Mouse (Mus musculus) common myeloid progenitor, adult 5-6 weeks (primary cell): ENCODE results near the gene Gata5. TPM values are rescaled to one million over a fixed set of nuclear protein-coding genes. Genes with fewer than 3 reads are reported as not detected.

Experiments used
- ATAC-seq: replicated peaks from 2 replicates; pipeline ENCODE4 v1.8.0; 2016; ENCODE audit warnings: low read depth, mild to moderate bottlenecking, moderate TSS enrichment, inconsistent platforms; ENCODE audit not compliant: poor library complexity, severe bottlenecking
- total RNA-seq: library from RNA; stranded (forward); fragments of 200-1000, 187-1606 nt; gene quantifications from 2 replicates; pipeline ENCODE4 v1.2.3, GENCODE M21; 2017

Gene Gata5
- total RNA-seq, 1 experiment from 2014 or later: not detected

- no peak for ATAC-seq
Observed at GRCm38 (mm10) chr2:180314292-180314691, 20.2 kb downstream of the Gata5 start.

DNA sequence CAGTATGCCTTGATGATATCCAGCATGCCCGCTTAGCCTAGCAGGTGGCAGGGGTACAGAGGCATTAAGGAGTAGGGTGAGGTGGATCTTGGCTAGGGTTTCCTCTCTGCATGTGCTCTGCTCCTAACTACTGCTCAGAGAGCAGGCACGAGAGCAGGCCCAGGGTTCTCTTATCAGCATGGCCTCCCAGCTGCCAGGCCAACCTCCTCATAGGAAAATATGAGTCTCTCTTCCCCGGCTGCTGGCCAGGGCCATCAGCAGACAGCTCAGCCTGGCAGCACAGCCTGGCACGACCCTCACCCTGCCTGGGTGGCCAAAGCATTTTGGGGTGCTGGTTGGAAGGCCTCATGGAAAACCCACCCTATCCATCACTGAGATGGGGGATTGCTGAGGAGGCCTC, 23.4 kb downstream of the Gata5 start:
- ATAC-seq: no peak

DNA sequence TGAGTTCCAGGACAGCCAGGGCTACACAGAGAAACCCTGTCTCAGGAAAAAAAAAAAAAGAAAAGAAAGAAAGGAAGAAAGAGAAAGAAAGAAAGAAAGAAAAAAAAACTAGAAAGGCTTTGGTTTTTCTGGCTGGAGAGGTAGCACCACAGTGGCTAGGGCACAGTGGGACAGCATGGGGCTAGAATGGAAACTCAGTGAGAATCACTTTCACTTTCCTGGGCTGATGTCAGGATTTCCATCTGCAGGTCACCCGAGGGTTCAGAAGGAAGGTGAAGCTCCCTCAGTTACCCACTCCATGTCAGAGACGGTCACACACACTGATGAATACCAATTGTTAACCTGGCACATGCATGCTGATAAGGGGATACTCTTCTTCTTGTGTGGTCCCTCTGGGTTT, 26.8 kb downstream of the Gata5 start:
- no peak for ATAC-seq

DNA sequence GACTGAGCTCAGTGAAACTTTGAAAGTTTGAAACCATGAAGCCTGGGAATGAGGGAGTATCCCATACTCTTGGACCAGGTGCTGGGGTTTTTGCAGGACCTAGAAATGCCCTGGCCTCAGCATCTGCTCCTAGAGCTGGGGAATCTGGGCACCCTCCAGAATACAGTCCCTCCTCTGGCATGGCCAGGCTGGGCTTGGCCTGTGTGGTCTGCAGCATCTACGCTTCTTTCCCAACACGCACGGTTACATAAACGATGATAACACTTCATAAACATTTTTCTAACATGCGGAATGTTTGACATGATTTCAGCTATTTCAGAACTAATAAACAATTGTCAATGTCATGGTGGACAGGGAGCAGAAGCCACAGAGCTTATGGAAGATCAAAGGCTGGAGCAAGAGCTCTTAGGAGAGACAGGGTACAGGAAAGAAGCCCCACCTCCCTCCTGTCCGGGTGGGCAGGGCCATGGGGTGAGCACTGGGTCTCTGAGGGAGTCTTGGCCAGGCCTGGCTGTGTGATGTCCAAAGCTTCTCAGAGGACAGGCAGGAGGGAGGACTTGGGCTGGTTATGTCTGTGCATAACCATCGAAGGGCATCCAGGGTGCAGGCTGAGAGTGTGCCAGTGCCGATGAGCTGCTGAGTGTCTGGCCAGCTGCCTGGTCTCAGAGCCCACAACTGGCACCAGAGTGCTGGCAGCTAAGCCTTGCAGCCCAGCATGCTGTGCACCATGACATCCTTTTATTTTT, 27.9 kb downstream of the Gata5 start:
- no peak for ATAC-seq

GRCm38 (mm10) chr2:180306009-180306408, 28.5 kb downstream of the Gata5 start:
- no peak for ATAC-seq

DNA sequence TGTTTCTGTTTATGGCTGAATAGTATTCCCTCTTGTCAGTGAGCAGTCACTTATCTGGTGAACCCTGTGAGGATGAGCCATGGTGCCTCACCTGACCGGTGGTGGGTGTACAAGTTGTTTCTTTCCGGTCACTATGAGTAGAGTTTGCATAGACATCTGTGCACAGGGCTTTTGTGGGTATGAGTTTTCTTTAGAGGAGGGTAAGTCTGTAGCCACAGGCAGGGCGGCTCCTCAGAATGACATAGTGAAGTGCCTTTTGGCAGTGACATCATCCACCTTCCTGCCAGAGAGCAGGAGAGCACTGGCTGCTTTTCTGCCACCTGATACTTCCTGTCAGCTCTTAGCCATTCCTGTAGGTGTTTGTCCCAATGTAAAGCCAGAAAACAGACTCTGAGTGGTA, 29.0 kb downstream of the Gata5 start:
- no peak for ATAC-seq

DNA sequence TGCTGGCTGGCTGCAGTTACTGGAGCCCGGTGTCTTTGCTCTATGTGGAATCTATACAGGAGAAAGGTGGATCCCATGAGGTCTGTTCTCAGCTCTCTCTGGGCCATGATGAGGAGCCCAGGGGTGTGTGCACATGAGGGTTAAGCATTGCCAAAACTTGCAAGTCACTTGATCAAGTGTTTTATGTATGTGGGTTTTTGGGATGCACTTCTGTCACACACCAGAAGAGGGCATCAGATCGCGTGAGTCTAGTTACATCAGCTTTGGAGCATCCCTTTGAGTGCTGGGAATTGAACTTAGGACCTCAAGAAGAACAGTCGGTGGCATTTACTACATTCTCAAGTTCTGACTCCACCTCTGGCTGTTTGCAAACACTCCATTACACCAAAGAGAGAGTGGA, 29.9 kb downstream of the Gata5 start:
- ATAC-seq: no peak

DNA sequence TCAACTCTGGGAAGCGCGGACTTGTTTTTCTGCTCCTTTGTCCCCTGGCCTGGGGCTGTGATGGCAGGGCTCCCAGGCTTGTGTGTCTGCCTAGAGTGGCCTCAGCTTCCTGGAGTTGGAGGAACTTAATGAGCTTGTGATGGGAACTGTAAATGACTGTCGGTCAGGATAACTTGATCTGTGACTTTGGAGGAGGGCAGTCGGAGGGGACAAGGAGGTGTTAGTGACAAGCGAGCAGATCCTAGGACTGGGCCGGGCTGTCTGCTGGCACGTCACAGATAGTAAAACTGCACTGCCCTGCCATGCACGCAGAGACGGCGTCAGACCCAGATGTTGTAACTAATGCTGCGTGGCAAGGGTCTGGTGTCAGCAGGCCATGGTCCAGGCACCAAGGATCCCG, 31.0 kb downstream of the Gata5 start:
- no peak for ATAC-seq

- ATAC-seq: no peak
Observed at GRCm38 (mm10) chr2:180302201-180302600, 32.3 kb downstream of the Gata5 start.

- no peak for ATAC-seq
Observed at GRCm38 (mm10) chr2:180300771-180301170, 33.7 kb downstream of the Gata5 start.

DNA sequence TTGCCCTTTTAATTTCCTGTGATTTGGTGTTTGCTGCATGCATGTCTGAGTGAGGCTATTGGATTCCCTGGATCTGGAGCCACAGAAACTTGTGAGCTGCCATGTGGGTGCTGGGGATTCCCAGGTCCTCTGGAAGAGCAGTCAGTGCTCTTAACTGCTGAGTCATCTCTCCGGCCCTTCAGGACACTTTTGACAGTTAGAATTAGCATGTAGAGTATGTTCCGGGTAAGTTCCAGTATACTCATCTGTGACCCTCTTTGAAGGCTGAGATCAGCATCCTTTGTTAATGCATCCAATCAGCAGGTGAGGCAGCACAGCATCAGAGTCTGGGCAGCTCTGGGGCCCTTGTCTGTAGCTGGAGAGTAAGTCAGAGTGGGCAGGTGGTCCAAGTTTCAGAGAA, 34.2 kb downstream of the Gata5 start:
- no peak for ATAC-seq

DNA sequence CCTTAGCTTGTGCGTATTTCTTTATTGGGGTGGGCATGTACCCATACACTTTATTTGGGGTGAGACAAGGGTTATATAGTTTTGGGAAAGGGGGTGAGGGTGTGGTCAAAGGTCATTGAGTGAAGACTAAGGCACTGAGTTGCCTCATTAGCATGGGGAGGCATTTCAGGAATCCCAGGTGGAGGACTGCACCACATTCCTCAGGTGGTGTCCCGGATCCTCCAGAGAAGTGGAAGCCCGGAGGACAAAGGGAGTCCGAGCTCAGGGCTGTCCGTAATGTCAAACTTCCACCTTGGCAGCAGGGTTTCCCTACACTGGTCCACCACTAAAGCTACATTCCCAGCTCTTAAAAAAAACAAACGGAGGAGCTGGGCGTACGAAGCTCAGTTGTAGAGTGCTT, 41.6 kb downstream of the Gata5 start:
- no peak for ATAC-seq

- ATAC-seq: no peak
Observed at GRCm38 (mm10) chr2:180292026-180292425, 42.5 kb downstream of the Gata5 start.

DNA sequence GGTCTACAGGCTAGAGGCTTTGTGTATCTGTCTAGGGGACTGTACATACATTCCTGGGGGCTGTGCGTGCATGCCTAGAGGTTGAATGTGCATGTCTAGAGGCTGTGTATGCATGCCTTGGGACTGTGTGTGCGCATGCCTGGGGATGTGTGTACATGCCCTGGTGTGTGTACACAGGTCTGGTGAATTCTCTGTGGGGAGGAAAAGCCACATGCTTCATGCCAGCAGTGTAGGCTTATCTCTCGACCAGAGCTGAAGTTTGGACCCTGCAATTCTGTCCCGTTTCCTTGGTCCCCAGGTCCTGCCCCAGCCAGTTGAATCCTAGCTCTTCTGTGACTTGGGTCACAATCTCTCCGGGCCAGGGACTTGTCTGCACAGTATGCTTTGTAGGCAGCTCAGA, 42.9 kb downstream of the Gata5 start:
- no peak for ATAC-seq

- no peak for ATAC-seq
Observed at GRCm38 (mm10) chr2:180290503-180290902, 44.0 kb downstream of the Gata5 start.

- no peak for ATAC-seq
Observed at GRCm38 (mm10) chr2:180289440-180290108, 44.9 kb downstream of the Gata5 start, which contains the start of gene Rbbp8nl. Rbbp8nl (minus strand) TSS chr2:180289879.

- ATAC-seq: no peak
Observed at GRCm38 (mm10) chr2:180288966-180289365, 45.5 kb downstream of the Gata5 start.

DNA sequence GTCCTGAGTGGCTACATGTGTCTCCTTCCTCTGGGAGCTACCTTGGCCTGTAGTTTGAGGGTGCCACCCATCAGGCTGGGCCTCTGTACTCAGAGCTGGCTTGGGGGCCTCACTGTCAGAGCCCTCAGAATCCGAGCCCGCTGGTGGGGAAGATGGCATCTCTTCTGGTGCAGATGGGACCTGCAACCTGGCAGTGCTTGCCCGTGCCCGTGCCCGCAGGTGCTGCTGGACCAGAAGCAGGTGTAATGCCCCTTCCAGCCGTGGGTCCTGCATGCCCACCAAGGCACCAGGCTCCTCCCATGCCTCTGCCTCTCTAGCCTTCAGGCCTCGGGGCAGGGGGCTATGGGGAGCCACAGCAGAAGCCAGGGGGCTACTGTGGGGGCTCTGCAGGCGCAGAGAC, 55.2 kb downstream of the Gata5 start:
- no peak for ATAC-seq

GRCm38 (mm10) chr2:180277773-180278320, 56.7 kb downstream of the Gata5 start:
- ATAC-seq: no peak

DNA sequence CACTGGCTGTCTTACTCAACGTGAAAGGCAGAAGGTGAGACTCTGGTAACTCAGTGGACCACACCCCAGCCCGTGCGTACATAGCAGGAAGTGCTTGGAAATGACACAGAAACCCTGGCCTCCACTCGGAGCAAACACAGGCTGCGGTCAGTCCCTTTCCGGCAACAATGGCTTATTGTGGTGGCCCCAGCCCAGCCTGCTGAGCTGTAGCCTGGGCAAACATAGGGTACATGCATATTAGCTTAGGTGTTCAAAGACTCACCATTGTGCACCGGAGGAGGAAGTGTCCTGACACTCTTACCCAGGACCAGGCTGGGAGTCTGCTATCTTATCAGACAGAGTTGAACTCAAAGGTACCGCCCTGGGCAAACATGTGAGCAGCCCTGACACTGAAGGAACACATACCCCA, 57.6 kb downstream of the Gata5 start:
- ATAC-seq: peak; percentile 54

DNA sequence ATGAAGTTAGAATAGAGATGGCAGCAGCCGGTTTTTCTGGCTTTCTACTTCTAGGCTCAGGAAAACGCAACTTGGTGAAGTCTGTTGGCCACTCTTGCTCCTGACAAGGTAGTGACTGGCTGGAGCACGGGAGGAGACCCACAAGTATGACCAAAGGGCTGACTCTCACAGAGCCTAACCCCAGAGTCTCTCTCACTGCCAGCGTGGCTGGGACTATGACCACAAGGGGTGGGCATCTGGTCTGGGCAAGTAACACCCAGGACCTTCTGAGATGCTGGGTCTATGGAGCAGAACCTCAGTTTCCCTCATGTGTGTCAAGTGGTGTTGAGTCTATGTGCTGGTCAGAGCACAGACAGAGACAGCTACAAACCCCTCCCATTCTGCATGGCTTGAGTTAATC, 58.1 kb downstream of the Gata5 start:
- ATAC-seq: no peak
